Mouse (Mus musculus) hindlimb bud, embryonic 11.5 days (tissue): ENCODE results near the gene Pgbd1.
"Not testable (repeated sequence)": the region's sequence is repeated elsewhere in the genome, so short reads cannot be mapped to it uniquely, and the experiment has no call there.

Experiments used
- DNase-seq: peaks from one replicate; pipeline ENCODE4 v3.0.0-alpha.2; 2012; ENCODE audit warnings: low read depth, low spot score; ENCODE audit errors: extremely low spot score

The Pgbd1 gene

DNA sequence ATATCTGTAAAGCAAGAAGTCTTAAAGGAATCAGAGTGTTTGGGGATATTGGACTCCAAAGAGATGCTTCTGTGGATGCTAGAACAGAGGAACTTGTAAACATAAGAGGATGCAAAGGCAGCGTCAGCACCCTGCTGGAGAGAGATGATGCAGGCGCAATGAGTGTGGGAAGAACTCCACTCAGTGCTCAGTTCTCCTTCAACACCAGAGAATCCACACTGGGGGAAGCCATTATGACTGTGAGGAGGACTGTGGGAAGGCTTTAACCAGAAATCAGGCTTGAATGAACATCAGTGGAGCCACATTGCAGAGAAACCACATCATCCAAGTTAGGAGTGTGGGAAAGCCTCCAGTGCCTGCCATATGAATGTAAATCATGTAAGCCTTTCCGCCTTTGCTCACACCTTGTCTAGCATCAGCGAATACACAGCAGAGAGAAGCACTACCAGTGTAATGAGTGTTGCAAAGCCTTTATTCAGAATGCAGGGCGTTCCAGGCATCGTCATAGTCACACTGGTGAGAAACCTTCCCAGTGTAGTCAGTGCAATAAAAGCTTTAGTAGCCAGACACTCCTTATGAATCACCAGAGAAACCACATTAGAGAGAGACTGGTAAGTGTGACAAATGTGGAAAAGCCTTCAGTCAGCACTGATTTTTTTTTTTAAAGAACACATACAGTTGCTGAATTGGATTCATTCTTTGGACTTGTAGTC is 23.4 kb downstream of the Pgbd1 start:
- DNase-seq: no peak

DNA sequence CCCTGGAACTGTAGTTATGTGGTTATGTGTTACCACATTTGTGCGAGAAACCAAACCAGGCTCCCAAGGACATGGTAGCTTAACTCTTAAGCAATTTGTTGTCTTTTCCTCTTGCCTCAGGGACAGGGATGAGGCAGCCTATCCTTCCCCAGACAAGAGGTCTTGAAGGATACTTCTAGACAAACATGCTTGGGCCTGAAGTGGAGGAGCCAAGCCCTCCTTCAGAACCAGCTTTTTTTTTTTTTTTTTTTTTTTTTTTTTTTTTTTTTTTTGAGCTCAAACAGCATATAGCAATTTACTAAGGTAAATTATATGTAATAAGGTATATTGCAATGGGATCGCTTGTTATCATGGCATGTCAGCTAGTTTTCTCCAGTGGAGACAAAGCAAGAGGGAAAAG is 25.1 kb downstream of the Pgbd1 start:
- DNase-seq: no peak

DNA sequence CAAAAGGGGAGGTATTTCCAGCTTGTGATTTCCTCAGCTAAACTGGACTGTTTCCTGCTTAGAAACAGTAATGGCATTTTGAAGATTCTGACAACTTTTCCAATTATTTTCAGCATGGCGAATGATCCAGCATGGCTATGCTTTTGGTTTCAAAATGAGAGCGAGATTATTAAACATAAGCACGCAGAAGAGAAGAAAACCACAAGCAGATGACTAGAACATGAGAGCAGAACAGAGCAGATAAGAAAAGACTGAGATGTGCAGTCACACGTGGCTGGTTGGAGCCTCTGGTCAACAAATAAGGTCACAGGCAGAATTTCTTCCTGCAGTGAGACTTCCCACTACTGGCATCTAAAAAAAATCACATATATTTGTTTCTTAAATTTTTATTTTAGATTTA is 25.6 kb downstream of the Pgbd1 start:
- DNase-seq: no peak

DNA sequence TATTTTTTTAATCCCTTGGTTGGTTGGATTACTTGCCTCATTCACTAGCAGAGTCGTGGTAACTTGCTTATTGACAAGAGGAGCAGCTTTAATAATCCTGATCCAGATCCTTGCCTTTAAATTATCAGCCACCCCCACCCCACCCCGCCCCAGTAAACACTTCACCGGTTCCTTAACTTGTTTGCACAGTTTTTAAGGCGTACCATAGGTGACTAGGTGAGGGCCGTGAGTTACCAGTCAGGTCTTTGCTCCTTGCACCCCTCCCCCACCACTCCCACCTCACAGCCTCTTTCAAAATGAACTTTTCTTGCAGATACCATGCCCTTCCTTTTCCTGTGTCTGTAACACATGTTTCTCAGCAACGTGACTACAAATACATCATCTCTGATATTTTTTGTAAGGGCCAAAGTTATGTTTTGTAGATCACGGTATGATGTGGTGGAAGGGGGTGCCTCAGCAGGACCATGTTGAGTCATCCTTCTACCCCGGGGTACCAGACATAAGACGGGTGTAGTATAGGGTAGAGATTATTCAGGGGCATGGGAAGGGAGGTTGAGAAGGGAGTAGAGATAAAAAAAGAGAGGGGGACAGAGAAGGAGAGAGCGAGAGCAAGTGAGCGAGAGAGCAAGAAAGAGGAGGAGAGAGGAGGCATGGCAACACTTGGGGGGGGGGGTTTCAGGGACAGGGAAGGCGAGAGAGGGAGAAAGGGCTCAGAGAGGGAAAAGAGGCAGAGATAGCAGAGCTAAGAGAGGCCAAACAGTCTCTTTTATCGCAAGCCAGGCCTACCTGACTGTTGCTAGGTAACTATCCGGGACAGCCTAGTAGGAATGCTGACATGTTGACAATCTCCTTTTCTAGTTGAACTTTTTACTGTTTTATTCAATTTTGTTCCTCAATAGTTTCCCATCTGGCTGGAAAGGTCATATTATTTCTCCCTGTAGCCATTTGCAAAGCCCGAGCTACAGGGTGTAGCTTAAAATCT is 26.3 kb downstream of the Pgbd1 start:
- DNase-seq: no peak

DNA sequence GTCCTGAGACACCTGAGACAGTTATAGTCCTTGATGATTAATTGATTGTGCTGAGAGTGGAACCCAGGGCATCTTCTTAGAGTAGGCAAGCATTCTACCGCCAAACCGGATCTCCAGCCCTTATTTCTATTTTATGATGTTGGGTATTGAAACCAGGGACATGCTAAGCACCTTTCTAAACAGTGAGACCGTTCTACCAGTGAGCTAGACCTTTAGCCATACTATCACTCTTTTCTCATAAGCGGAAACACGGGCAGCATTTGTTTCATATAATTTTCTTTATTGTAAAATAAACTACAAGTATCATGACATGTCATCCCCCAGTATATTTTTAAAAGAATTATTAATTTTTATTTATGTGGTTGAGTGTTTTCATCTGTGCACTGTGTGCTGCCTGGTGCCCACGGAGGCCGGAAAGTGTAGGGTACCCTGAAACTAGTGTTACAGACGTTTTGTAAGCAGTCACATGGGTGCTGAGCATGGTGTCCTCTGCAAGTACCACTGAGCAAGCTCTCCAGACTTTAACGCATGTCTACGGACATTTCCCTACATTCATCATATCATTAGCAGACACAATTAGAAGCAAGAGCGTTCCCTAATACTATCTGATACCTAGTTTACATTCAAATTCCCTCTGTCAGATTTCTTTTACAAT is 31.9 kb downstream of the Pgbd1 start:
- no peak for DNase-seq

DNA sequence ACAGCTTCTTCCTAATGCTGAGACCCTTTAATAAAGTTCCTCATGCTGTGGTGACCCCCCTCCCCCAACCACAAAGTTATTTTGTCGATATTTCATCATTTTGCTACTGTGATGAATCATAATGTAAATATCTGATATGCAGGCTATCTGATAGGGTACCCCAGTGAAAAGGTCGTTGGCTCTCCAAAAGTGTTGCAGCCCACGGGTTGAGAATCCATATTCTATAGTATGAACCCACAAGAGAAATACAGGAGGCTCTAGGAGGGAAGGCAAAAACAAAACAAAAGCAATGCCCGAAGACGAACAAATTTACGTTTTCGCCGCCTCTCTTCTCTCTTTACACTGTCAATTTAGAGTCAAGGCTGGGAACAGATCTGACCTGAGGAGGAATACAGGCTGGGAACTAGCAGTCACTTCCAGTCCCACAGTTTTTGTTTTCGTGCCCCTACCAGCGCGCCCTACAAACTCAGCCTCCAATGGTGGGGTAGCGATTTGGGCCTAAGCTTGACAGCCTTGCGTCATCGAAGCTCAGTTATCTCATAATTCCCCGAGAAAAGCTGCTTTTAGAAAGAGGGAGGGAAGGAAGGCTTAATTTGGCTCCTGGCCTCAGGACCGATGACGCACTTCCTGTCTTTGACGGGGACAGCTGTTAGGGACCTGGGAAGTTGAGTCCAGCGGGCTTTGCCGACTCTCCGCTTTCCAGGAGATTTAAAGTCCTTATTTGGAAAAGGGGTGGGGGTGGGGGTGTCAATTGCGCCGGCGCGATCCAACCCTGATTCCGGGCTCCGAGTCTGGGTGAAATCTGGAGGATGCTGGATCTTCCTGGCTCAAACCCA is 32.7 kb downstream of the Pgbd1 start:
- DNase-seq: peak; percentile 56

DNA sequence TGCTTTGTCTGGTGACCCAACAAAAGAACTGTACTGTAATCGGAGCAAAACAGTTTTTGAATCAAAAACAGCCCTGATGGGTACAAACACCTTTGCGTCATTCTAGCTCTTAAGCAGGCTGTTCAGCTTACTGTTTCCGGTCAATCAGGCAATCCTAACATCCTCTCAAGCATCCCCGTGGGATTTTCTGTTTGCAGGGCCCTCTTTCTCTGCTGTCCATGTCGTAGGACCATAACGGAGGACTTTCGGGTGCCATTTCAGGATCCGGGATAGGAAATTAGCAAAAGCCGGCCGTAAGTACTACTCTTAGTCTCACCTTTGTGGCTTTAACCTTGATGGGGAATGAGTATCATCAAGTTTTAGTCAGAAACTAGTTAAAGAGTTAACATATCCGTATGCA is 33.5 kb downstream of the Pgbd1 start:
- DNase-seq: no peak

DNA sequence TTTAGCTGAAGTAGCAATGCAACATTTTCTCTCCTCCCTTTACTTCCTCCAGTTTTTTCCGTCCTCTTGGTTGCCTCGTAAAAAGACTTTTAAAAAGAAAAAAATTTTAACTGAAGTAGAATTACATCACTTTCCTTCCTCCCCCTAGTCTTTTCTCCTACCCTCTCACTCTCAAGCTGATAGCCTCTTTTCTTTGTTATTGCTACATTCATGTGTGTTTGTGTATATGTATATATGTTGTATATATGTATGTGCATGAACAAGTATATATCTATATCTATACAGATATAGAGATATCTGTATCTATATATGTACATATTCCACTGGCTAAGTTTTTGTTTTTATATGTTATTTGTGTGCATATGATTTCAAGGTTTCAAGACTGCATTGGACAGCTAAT is 38.0 kb downstream of the Pgbd1 start:
- DNase-seq: no peak

DNA sequence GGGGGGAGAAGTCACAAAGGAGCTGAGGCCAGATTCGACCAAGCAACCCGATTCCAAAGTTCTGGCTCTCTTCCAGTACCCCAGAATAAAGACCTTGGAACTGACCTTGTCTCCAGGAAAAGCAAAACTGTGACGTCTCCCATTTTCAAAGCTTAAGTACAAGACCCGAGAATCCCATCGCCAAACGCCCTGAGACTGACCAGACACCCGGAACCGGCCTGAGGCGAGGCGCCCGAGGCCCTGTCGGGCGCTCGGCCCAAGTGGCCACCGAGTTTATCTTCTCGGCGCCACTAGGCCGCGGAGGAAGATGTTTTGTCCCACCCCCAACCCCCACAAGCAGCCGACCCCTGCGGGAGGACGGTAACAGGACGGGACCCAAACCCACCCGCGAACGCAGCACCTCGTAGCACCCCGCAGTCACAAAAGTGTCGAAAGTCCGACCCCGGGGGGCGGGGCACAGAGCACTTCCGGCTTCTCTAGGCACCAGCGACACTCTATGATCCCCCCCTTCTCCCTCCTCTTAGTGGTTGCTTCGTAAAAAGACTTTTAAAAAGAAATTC is 38.5 kb downstream of the Pgbd1 start, which contains the start of gene Zkscan3:
TSS of gene Zkscan3 (minus strand) at position 469 of the 560 bp plus-strand sequence.
- DNase-seq: peak; percentile 18

DNA sequence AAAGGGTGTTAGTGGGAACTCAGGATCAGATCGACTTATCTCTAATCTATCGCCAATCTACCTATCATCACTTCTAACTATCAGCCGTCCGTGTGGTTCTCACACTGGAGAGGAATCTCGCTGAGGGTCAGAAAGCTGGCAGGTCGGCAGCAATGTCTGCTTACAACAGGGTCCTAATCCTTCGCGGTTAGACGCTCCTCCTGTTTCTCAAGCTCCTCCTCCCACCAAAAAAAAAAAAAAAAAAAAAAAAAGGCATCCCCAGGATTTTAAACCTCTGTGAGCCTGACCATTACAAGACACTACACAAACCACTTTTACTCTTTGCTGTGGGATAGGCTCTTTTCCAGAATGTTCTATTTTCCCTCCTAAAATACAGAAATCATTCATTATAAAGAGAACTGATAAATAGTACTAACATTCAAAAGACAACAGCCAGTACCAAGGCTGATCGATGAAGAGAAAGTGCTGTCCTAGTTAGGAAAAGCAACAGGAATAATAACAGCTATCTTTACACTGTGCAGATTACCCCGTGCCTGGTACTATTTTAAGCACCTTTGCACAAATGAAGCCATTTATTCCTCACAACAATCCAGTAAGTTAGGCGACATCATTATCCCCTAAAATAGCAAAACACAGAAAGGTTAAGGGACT is 39.1 kb downstream of the Pgbd1 start:
- DNase-seq: peak; percentile 8

DNA sequence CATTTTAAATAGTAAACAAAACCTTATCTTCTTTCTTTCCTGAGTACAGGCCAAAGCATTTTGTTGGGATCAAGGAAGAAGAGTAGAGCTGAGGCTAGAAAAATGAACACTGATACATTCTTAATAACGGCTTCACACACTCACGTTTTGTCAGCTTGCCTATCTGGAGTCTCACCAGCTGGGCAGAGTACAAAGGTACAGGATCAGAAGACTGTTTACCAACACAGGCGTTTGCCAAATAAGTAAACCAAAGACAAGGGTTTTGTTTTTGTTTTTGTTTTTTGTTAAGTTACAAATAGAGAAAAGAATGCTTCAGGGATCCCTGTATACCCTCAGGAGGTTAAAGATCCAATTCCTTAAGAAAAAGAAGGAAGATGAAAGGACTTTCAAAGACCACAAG is 39.7 kb downstream of the Pgbd1 start:
- no peak for DNase-seq

DNA sequence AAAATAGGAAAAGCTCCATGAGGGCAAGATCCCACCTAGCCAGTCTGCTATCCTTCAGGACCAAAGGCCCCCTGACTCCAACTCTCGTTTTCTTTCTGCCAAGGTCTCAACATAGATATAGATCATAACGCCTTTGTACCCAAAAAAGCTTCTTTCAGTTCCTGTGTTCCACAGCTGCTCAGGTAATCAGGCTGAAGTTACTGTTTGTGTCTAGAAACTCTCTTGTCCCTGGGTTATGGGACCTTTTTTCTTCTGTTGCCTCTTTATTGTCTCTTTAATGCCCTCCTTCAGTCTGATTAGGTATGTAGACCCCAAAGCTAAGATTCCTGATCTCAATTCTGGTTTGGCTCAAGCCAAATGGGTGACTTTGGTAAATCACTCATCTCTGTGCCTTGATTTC is 43.4 kb downstream of the Pgbd1 start:
- no peak for DNase-seq

DNA sequence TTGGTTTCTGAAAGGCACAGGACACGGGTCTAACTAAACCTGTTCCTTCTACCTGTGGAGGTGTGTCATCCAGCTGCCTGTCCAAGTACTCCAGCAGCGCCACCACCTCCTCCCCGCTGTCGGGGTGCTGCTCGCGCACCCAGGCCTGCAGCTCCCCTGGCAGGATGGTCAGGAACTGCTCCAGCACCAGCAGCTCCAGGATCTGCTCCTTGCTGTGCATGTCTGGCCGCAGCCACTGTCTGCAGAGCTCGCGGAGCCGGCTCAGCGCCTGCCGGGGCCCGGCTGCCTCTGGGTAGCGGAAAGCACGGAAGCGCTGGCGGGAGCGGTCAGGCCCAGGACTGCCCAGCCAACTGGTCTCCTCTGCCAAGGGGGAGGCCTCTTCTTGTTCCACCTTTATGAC is 44.8 kb downstream of the Pgbd1 start:
- not testable (repeated sequence) for DNase-seq

DNA sequence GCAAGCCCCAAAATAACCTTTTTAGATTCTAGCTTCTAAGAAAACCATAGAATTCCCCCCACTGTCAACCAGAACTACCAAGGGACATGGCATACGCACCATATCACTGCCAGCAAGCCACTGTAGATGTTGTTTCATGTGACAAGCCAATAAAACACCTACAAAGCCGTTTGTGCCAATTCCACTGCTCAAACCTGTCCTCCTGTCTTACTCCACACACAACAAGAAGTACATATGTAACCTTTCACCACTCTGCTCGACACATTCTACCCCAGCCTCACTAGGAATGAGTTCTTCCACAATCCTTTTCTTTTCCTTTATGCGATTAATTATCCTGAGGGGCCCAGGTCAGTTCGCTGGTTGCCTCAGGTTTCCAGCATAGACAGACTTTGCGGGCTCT is 45.2 kb downstream of the Pgbd1 start:
- no peak for DNase-seq

DNA sequence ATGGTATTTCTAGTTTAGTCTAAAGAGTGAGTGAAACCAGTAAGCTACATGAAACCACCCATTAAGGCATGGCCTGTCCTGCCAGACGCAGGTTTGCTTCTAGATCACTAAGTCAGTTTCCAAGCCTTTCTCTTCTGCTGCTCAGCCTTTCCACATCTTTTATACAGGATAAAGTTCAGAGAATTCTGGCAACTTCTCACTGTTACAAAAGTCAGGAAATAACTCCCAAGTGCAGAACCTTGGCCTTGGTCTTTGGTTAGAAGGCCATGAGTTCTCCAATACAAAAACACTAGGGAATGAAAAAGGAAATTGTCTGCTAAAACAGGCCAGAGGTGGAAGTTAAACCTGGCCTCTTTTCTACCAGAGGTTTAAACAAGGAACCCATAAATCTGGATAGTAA is 45.6 kb downstream of the Pgbd1 start:
- no peak for DNase-seq

DNA sequence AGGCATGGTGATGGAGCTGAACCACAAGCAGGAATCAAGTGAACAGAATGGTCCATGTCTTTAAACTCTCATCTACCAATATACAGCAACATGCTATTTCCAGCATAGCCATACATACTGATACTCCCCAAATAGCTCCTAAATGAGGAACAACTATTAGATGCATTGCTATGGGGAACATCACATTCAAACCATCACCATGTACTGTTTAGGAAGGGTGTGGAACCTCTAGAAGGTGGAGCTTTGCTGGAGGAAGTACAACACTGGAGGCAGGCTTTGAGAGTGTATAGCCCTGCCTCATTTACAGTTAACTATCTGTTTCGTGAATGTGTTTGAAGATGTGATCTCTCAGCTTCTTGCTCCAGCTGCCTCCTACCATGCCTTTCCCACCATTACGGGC is 63.1 kb downstream of the Pgbd1 start:
- DNase-seq: no peak

DNA sequence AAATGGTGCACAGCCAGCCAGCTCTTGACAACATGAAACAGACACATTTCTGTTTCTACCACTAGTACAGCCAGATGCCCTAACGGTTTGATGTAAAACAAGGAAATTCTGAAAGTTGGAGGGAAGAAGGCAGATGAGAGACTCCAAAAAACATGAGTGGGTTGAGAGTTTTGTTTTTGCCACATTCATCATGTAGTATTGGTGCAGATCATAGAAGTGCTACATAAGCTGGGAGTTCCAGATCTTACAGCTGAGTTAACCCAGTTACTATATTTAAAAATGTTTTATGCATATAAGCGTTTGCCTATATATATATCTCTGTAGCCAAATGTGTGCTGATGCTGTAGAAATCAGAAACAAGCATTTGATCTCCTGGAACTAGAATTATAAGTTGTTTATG is 68.2 kb downstream of the Pgbd1 start:
- DNase-seq: no peak
